ENCODE assay signal across 8 mouse cellular contexts in genomic region chr7:128705735-128706134, GRCm38 (mm10). TPM values are rescaled to one million over a fixed set of nuclear protein-coding genes. Genes with fewer than 3 reads are reported as not detected.
DNase-seq lines count a peak whose midpoint lies in the region; ATAC-seq lines count a peak whose summit lies in the region.

No protein-coding gene starts in this region.

- peak; percentile 95 for DNase-seq in heart, adult 11 months
- DNase-seq in embryo, embryonic 10 days (ENCODE audit: low spot score), result peak; percentile 89
- DNase-seq in gastrocnemius, postnatal 10 days, result peak; percentile 67
- DNase-seq in intestine, embryonic 14.5 days (ENCODE audit: low spot score), result peak; percentile 79
- DNase-seq in left cerebral cortex, postnatal 25 days (ENCODE audit: low spot score in 2 of 2), result peak; percentile 76 to 84
- DNase-seq in midbrain, embryonic 10.5 days (ENCODE audit: low spot score), result peak; percentile 73
- peak; percentile 70 for DNase-seq in right cerebral cortex, postnatal 4 days

- H3K36me3 ChIP-seq in heart, embryonic 11.5 days (ENCODE audit: control insufficient read depth, insufficient read depth, low read length), result peaks cover 36% of the 10 kb centered on the region
- peaks cover 94% of the 10 kb centered on the region for H3K36me3 ChIP-seq in intestine, embryonic 14.5 days (ENCODE audit: control insufficient read depth, insufficient read depth, low read length)
- H3K36me3 ChIP-seq in midbrain, embryonic 10.5 days, result peaks cover 100% of the 10 kb centered on the region

- H3K27me3 ChIP-seq in heart, embryonic 11.5 days (ENCODE audit: control insufficient read depth, insufficient read depth, low read length), result no peaks in the 10 kb centered on the region
- H3K27me3 ChIP-seq in intestine, embryonic 14.5 days (replicated peaks; ENCODE audit: control insufficient read depth, insufficient read depth, low read length), result no peaks in the 10 kb centered on the region
- H3K27me3 ChIP-seq in midbrain, embryonic 10.5 days (ENCODE audit: low read depth, poor library complexity, severe bottlenecking), result no peaks in the 10 kb centered on the region

- H3K4me2 ChIP-seq in heart, embryonic 11.5 days, result no peak overlapping the region
- H3K4me2 ChIP-seq in intestine, embryonic 14.5 days (ENCODE audit: low read length), result no peak overlapping the region

- H3K9me3 ChIP-seq in heart, embryonic 11.5 days (replicated peaks; ENCODE audit: control insufficient read depth, low read length), result no peaks in the 10 kb centered on the region
- no peaks in the 10 kb centered on the region for H3K9me3 ChIP-seq in intestine, embryonic 14.5 days (ENCODE audit: control insufficient read depth, low read length)
- no peaks in the 10 kb centered on the region for H3K9me3 ChIP-seq in midbrain, embryonic 10.5 days (replicated peaks)

- no peak overlapping the region for H3K4me3 ChIP-seq in heart, embryonic 11.5 days (ENCODE audit: low read depth, low read length)
- no peak overlapping the region for H3K4me3 ChIP-seq in intestine, embryonic 14.5 days (ENCODE audit: low read depth, low read length)
- no peak overlapping the region for H3K4me3 ChIP-seq in midbrain, embryonic 10.5 days

- no peak overlapping the region for H3K9ac ChIP-seq in heart, embryonic 11.5 days (ENCODE audit: low read depth, low read length)
- no peak overlapping the region for H3K9ac ChIP-seq in intestine, embryonic 14.5 days (ENCODE audit: low read length)

- ATAC-seq in heart, embryonic 11.5 days (replicated peaks; ENCODE audit: insufficient number of reproducible peaks, low FRiP score, low TSS enrichment), result no peak
- ATAC-seq in intestine, embryonic 14.5 days (replicated peaks; ENCODE audit: low FRiP score, low TSS enrichment, low read depth), result peak; percentile 70

- intact Hi-C loops in left cerebral cortex, postnatal 25 days (cut with DNase I), result loop anchor here (5.0 kb wide), 3 partner anchors 348 to 458 kb away; partner anchors contain the start of genes BC017158 and Tgfb1i1

- no peak overlapping the region for H3K27ac ChIP-seq in heart, embryonic 11.5 days (ENCODE audit: low read depth, low read length)
- no peak overlapping the region for H3K27ac ChIP-seq in intestine, embryonic 14.5 days (ENCODE audit: low read depth)
- no peak overlapping the region for H3K27ac ChIP-seq in midbrain, embryonic 10.5 days (replicated peaks)

- WGBS in heart, embryonic 11.5 days (ENCODE audit: insufficient replicate concordance), result 31% methylated on average over 4 of the region's 4 CpGs
- 22% methylated on average over 4 of the region's 4 CpGs for WGBS in intestine, embryonic 14.5 days
- WGBS in midbrain, embryonic 10.5 days, result 30% methylated on average over 4 of the region's 4 CpGs

- no peaks in the 10 kb centered on the region for H3K4me1 ChIP-seq in heart, embryonic 11.5 days (ENCODE audit: control insufficient read depth, insufficient read depth, low read length)
- no peaks in the 10 kb centered on the region for H3K4me1 ChIP-seq in intestine, embryonic 14.5 days (replicated peaks; ENCODE audit: control insufficient read depth, insufficient read depth, low read length)
- no peaks in the 10 kb centered on the region for H3K4me1 ChIP-seq in midbrain, embryonic 10.5 days

RNA-seq across cellular contexts. Expression of gene Mcmbp, which starts 34.6 kb away (rescaled TPM):
- polyA plus RNA-seq in heart, embryonic 11.5 days (2014; fragmentation: Nextera tagmentation; extraction: Ambion mirVana), result 43.1 and 43.5 TPM in 2 replicates
- total RNA-seq in gastrocnemius, postnatal 10 days (2021), result 10 to 100 TPM; 21.5 to 27.3 TPM
- 71.6 and 75.0 TPM in 2 replicates for polyA plus RNA-seq in intestine, embryonic 14.5 days (2014; fragmentation: Nextera tagmentation; extraction: Ambion mirVana)
- 10 to 100 TPM; 22.5 to 24.7 TPM for total RNA-seq in left cerebral cortex, postnatal 25 days (2021)
- polyA plus RNA-seq in midbrain, embryonic 10.5 days (2016; fragmentation: Nextera tagmentation; extraction: Ambion mirVana), result 79.8 and 81.0 TPM in 2 replicates

RNA-seq across cellular contexts. Expression of gene Sec23ip, which starts 39.0 kb away (rescaled TPM):
- 36.9 and 39.8 TPM in 2 replicates for polyA plus RNA-seq in heart, embryonic 11.5 days (2014; fragmentation: Nextera tagmentation; extraction: Ambion mirVana)
- total RNA-seq in gastrocnemius, postnatal 10 days (2021), result 10 to 100 TPM; 22.3 to 26.9 TPM
- 34.0 and 35.3 TPM in 2 replicates for polyA plus RNA-seq in intestine, embryonic 14.5 days (2014; fragmentation: Nextera tagmentation; extraction: Ambion mirVana)
- 10 to 100 TPM; 41.3 to 42.9 TPM for total RNA-seq in left cerebral cortex, postnatal 25 days (2021)
- 40.7 and 45.3 TPM in 2 replicates for polyA plus RNA-seq in midbrain, embryonic 10.5 days (2016; fragmentation: Nextera tagmentation; extraction: Ambion mirVana)
